Mouse (Mus musculus) ES-Bruce4 (cell line): ENCODE data around the gene Nemp1.

ENCODE experiments used
- CTCF ChIP-seq: IDR thresholded peaks from one replicate; pipeline ENCODE4 v1.8.1; 2011; ENCODE audit warnings: low read depth, low read length
- EP300 ChIP-seq: IDR thresholded peaks from 2 replicates; pipeline ENCODE4 v1.6.1; 2011; ENCODE audit warnings: low read depth, low read length; ENCODE audit not compliant: insufficient read depth
- POLR2A ChIP-seq: IDR thresholded peaks from one replicate; pipeline ENCODE4 v1.8.1; 2011; ENCODE audit warnings: low read length; ENCODE audit not compliant: insufficient read depth

GRCm38 (mm10) chr10:127643553-127644238, 23.0 kb upstream of the Nemp1 start:
- TF ChIP-seq POLR2A (no peak), CTCF (no peak), EP300 (no peak)
